Mouse (Mus musculus) cerebellum, postnatal 4 days (tissue): Measurements from ENCODE around the gene Dennd4a.

ENCODE experiments used
- DNase-seq, 2 experiments: peaks; one replicate each; pipeline ENCODE4 v3.0.0; 2022; ENCODE audit warnings: low spot score in 2 of 2, mixed read lengths in 1 of 2

Gene Dennd4a

GRCm38 (mm10) chr9:64810822-64811537 lies at the start of gene Dennd4a:
Dennd4a (plus strand) TSS chr9:64811340.
- peak; percentile 94 to 97 for DNase-seq

- DNase-seq, result no peak
Observed at GRCm38 (mm10) chr9:64764824-64765223, 46.3 kb upstream of the Dennd4a start.

GRCm38 (mm10) chr9:64766136-64766535 lies 45.0 kb upstream of the Dennd4a start:
- no peak for DNase-seq

DNA sequence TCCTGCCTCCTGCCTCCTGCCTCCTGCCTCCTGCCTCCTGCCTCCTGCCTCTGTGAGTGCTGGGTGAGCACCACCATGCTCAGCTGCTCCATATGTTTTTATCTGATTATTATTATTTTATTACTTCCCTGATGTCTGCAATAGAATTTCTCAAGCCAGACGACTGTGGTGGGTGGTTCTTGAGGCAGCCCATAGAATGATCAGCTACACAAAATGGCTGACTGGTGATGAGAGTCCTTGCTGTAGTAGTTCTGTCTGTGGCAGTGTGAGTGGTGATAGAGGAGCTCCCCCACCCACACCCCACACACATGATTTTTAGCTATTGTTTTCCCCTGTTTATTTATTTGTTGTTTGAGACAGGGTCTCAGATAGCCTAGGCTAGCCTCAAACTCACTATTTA lies 43.3 kb upstream of the Dennd4a start:
- no peak for DNase-seq

DNA sequence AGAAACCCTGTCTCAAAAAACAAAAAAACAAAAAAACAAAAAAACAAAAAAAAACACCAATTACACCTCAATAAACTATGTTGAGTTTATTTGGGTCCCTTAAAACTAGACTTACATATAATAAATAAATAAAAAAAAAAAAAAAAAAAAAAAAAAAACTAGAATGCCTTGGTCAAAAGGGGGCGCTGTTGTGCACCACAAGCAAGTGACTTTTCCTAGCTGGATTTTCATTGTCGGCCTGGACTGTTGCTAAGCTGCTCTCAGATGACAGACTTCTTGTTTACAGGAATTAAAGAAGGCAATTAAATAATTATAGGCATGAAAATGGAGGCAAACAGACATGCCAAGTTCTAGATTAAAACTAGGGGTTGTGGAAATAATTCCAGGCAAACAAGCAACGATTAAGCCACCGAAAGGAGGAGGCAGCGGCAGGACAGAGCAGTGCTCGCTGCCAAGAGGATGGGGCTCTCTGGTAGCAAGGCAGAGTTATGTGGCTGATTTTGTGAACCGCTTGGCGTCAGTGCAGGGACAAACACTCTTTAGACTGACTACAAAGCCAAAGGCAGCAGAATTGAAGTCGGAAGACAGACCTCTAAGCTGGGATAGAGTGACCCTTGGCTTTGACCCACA lies 42.0 kb upstream of the Dennd4a start:
- DNase-seq, result peak in 1 of 2 experiments; percentile 33

GRCm38 (mm10) chr9:64769911-64770310 lies 41.2 kb upstream of the Dennd4a start:
- no peak for DNase-seq

DNA sequence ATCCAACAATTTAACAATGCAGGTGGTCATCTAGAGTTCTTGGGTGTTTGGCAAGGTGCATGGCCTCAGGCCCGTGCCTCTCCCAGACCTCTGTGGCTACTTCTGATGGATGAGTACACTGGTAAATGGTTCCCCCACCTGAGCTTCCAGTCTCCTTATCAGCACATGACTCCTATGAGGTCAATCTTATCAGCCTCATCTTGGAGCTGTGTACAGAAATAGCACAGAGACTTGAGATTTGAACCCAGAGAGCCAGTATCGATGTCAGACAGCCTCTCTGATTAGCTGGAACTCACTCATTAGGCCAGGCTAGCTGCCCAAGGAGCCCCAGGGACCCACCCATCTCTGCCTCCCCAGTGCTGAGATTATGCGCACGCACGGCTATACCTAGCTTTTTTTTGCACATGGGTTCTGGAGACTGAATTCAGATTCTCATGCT lies 40.7 kb upstream of the Dennd4a start:
- DNase-seq, result no peak

DNA sequence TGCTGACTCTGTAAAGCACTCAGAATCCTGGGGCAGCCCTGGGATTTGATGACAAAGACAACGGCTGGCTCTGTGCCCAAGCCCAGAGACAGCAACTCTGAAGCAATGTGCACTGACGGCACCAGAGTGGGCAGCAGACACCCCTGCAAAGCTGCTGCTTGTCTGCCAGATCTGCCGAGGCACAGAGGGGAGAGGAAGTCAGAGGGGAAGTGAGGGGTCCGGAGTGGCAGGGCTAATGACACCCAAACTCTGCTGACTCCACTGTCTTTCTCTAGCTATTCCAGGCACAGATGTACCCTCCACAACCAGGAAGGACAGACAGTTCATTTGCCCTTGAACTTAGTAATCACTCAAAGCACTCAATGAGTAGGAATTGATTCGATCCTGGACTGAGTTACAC lies 39.9 kb upstream of the Dennd4a start:
- DNase-seq, result peak; percentile 29 to 57

GRCm38 (mm10) chr9:64773254-64773653 lies 37.9 kb upstream of the Dennd4a start:
- DNase-seq, result no peak

GRCm38 (mm10) chr9:64773936-64774335 lies 37.2 kb upstream of the Dennd4a start:
- no peak for DNase-seq

DNA sequence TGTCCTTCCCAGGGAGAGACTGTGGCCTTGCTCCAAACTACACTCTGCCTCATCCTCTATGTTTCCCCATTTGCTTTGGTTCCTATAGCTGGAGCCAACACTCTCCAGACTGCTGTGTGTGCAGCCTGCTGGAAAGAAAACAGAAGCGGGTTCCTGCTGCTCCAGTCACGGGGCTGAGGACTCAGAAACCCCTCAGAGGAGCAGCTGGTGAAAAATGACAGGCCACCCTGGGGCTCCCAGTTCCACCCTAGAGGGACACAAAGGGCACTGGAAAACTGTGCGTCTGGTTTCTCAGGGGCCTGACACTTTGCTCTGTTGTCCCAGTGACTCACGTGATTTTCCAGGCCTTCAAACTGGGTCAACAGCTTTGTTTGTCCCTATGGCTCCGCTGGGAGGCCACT lies 36.7 kb upstream of the Dennd4a start:
- peak in 1 of 2 experiments; percentile 22 for DNase-seq

DNA sequence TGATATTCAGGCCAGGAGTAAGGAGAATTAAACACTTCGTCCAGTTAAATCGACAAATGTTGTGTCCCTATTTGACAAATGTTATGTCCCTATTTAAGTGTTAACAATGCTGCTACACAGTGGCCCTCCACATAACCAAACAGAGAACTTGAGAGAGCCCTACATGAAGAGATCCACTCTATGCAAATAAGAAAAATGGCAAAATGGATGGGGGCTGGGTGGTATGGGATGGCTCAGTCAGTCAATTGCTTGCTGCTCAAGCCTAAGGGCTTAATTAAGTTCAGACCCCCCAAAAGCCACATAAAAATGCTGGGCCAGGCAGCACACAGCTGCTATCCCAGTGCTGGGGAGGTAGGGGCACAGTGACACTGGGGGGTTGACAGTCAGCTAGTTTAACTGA lies 36.3 kb upstream of the Dennd4a start:
- DNase-seq, result no peak

- no peak for DNase-seq
Observed at GRCm38 (mm10) chr9:64775491-64775890, 35.6 kb upstream of the Dennd4a start.

- DNase-seq, result no peak
Observed at GRCm38 (mm10) chr9:64777441-64777987, 33.6 kb upstream of the Dennd4a start.

GRCm38 (mm10) chr9:64778151-64778550 lies 33.0 kb upstream of the Dennd4a start:
- DNase-seq, result no peak

DNA sequence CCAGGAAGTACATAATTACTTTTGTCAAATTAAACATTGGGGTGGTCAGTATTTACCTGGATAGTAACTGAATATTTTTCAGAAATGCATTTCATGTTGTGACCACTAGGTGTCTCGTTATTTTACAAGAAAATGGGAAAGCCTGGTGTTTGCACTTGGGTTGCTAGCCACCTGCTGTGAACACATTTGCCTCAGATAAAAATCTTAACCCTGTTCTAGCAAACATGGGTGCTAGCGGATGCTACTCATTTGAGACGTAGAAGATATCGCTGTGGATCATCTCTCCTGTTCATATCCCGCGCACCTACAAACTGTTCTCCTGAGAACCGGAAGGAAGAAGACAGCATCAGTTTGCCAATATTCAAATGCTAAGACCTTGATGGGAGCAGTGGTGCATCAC lies 31.5 kb upstream of the Dennd4a start:
- DNase-seq, result peak in 1 of 2 experiments; percentile 5

GRCm38 (mm10) chr9:64783511-64783910 lies 27.6 kb upstream of the Dennd4a start:
- DNase-seq, result no peak

DNA sequence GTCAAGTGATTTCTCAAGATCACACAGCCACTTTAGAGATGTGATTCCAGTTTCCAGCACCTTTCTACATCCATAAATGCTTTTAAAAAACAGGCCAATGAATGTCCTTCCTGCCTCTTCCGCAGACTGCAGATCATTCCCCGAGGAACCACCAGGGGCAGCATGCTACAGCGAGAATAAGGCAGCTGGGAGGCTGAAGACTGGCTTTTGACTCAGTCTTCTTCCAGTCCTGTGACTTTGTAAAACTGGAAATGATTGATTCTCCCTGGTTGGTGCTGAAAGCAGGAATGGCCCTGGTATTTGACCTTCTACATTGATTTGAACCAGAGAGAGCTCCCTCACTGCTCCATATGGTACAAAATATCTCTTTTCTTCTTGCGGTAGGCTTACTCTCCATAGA lies 26.3 kb upstream of the Dennd4a start:
- peak in 1 of 2 experiments; percentile 47 for DNase-seq

DNA sequence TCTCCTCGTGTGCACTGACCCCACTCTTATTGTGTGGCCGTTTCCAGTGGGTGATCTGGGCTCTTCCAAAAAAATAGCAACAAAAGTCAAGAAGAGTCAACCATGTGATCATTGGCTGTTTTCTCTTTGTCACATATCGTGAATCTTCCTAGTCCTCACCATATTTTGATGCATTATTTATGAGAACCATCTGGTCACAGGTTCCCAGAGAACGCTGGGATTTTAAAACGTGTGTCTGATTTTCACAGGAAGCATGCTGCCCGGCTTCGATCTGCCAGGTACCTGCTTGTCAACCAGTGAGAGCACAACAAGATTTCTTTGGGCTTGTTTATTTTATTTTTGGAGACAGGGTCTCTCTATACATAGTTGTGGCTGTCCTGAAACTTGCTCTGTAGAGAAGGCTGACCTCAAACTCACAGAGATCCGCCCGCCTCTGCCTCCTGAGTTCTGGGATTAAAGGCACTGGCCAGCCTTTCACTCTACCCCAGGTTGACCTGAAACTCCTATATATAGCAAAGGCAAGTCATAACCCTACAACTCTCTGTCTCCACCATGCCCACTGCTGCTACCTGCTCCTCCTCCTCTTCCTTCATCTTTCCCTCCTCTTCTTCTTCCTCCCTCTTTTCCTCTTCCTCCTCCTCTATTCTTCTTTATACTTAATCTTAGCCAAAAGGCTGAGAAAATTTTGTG lies 24.8 kb upstream of the Dennd4a start:
- no peak for DNase-seq

- DNase-seq, result no peak
Observed at GRCm38 (mm10) chr9:64788070-64788469, 23.1 kb upstream of the Dennd4a start.

DNA sequence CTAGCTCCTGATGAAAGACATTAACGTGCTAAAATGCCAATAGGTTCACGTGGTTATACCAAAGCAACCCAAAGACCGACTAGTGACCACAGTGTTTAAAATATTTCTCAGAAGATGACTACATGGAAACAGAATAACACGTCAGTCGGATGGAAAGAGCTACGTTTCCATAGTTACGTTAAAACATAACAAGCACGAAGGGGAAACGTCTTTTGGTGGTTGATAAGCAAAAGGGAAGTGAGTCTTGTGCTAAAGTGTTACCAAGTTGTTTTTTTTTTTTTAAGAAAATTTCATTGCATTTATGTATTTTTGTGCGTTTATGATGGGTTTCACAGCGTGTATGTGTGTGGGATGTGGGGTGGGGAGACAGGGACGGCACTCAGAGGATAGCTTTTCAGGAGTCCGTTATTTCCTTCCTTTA lies 21.8 kb upstream of the Dennd4a start:
- DNase-seq, result no peak

DNA sequence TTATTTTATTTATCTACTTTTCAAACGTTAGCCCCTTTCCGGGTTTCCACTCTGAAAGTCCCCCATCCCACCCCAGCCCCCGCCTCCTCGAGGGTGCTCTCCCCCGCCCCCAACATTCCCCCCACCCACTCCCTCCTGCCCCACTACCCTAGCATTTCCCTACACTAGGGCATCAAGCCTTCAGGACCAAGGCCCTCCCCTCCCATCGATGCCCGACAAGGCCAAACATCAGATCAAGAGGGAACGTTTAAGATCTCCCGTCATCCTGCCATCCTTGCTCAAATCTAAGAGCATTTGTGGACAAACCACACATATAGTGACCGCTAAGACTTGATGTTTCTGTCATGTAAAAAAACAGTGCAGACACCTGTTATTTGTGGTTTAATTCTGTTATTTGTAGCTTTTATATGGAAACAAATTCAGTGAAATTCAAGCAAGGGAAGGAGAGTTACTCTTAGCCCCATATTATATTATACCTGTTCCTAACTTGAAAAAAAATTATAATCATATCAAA lies 21.2 kb upstream of the Dennd4a start:
- DNase-seq, result no peak
